Mouse (Mus musculus): ENCODE measurements around the gene Afap1. TPM values are rescaled to one million over a fixed set of nuclear protein-coding genes. Genes with fewer than 3 reads are reported as not detected.

Afap1 gene
- polyA plus RNA-seq, 1 experiment: 17.2 TPM

- no peaks in the 10 kb centered on the region for H3K4me1 ChIP-seq (ENCODE audit: control insufficient read depth, insufficient read depth, low read length)
- H3K4me3 ChIP-seq (ENCODE audit: insufficient read depth, low read depth, low read length): no peak overlapping the region
- peak; percentile 41 for DNase-seq
- no peaks in the 10 kb centered on the region; the same call in 1 of the 2 replicates for H3K36me3 ChIP-seq (ENCODE audit: control insufficient read depth, insufficient read depth, low read length)
- H3K27ac ChIP-seq (ENCODE audit: insufficient read depth, low read depth, low read length): no peak overlapping the region
- no peak for TF ChIP-seq POLR2A (IDR thresholded peaks at IDR 0.05; ENCODE audit: low read depth, low read length)
- peak; percentile 44; the same call in 1 of the 2 replicates for TF ChIP-seq CTCF (conservative IDR thresholded peaks at IDR 0.05; ENCODE audit: insufficient read depth, insufficient read length, low read depth, low read length)
- no peaks in the 10 kb centered on the region for H3K27me3 ChIP-seq (replicated peaks; ENCODE audit: control insufficient read depth, insufficient read depth, low read length)
- 81% methylated on average over 2 of the region's 2 CpGs for WGBS
These were observed 65.6 kb downstream of the Afap1 start for GRCm38 (mm10) chr5:35958681-35959080.

GRCm38 (mm10) chr5:35960168-35960567 lies 67.0 kb downstream of the Afap1 start:
- no peak for DNase-seq
- Histone ChIP-seq H3K27me3 (replicated peaks; ENCODE audit: control insufficient read depth, insufficient read depth, low read length) (no peaks in the 10 kb centered on the region), H3K4me1 (ENCODE audit: control insufficient read depth, insufficient read depth, low read length) (no peaks in the 10 kb centered on the region), H3K27ac (ENCODE audit: insufficient read depth, low read depth, low read length) (no peak overlapping the region), H3K36me3 (ENCODE audit: control insufficient read depth, insufficient read depth, low read length) (no peaks in the 10 kb centered on the region; the same call in 1 of the 2 replicates), H3K4me3 (ENCODE audit: insufficient read depth, low read depth, low read length) (no peak overlapping the region)
- WGBS: 66% methylated on average over 8 of the region's 8 CpGs
- TF ChIP-seq CTCF (conservative IDR thresholded peaks at IDR 0.05; ENCODE audit: insufficient read depth, insufficient read length, low read depth, low read length): no peak
- TF ChIP-seq POLR2A (IDR thresholded peaks at IDR 0.05; ENCODE audit: low read depth, low read length): no peak

GRCm38 (mm10) chr5:35961271-35961670 lies 68.2 kb downstream of the Afap1 start:
- no peak for DNase-seq
- TF ChIP-seq CTCF (conservative IDR thresholded peaks at IDR 0.05; ENCODE audit: insufficient read depth, insufficient read length, low read depth, low read length): no peak
- no peak for TF ChIP-seq POLR2A (IDR thresholded peaks at IDR 0.05; ENCODE audit: low read depth, low read length)
- Histone ChIP-seq H3K36me3 (ENCODE audit: control insufficient read depth, insufficient read depth, low read length) (no peaks in the 10 kb centered on the region; the same call in 1 of the 2 replicates), H3K27me3 (replicated peaks; ENCODE audit: control insufficient read depth, insufficient read depth, low read length) (no peaks in the 10 kb centered on the region), H3K4me3 (ENCODE audit: insufficient read depth, low read depth, low read length) (no peak overlapping the region), H3K4me1 (ENCODE audit: control insufficient read depth, insufficient read depth, low read length) (no peaks in the 10 kb centered on the region), H3K27ac (ENCODE audit: insufficient read depth, low read depth, low read length) (no peak overlapping the region)
- 65% methylated on average over 8 of the region's 8 CpGs for WGBS

- no peak overlapping the region for H3K4me3 ChIP-seq (ENCODE audit: insufficient read depth, low read depth, low read length)
- no peaks in the 10 kb centered on the region for H3K27me3 ChIP-seq (replicated peaks; ENCODE audit: control insufficient read depth, insufficient read depth, low read length)
- peak; percentile 36 for DNase-seq
- no peak for TF ChIP-seq CTCF (conservative IDR thresholded peaks at IDR 0.05; ENCODE audit: insufficient read depth, insufficient read length, low read depth, low read length)
- no peak for TF ChIP-seq POLR2A (IDR thresholded peaks at IDR 0.05; ENCODE audit: low read depth, low read length)
- no peaks in the 10 kb centered on the region; the same call in 1 of the 2 replicates for H3K36me3 ChIP-seq (ENCODE audit: control insufficient read depth, insufficient read depth, low read length)
- no peak overlapping the region for H3K27ac ChIP-seq (ENCODE audit: insufficient read depth, low read depth, low read length)
- WGBS: 59% methylated on average over 9 of the region's 9 CpGs
- H3K4me1 ChIP-seq (ENCODE audit: control insufficient read depth, insufficient read depth, low read length): no peaks in the 10 kb centered on the region
These were observed 70.5 kb downstream of the Afap1 start for GRCm38 (mm10) chr5:35963635-35964034.

GRCm38 (mm10) chr5:35965036-35965435 lies 71.9 kb downstream of the Afap1 start:
- Histone ChIP-seq H3K36me3 (ENCODE audit: control insufficient read depth, insufficient read depth, low read length) (no peaks in the 10 kb centered on the region; the same call in 1 of the 2 replicates), H3K4me3 (ENCODE audit: insufficient read depth, low read depth, low read length) (no peak overlapping the region), H3K27ac (ENCODE audit: insufficient read depth, low read depth, low read length) (no peak overlapping the region), H3K27me3 (replicated peaks; ENCODE audit: control insufficient read depth, insufficient read depth, low read length) (no peaks in the 10 kb centered on the region), H3K4me1 (ENCODE audit: control insufficient read depth, insufficient read depth, low read length) (no peaks in the 10 kb centered on the region)
- 68% methylated on average over 5 of the region's 5 CpGs for WGBS
- DNase-seq: no peak
- no peak for TF ChIP-seq POLR2A (IDR thresholded peaks at IDR 0.05; ENCODE audit: low read depth, low read length)
- no peak for TF ChIP-seq CTCF (conservative IDR thresholded peaks at IDR 0.05; ENCODE audit: insufficient read depth, insufficient read length, low read depth, low read length)

- no peaks in the 10 kb centered on the region for H3K27me3 ChIP-seq (replicated peaks; ENCODE audit: control insufficient read depth, insufficient read depth, low read length)
- TF ChIP-seq POLR2A (IDR thresholded peaks at IDR 0.05; ENCODE audit: low read depth, low read length) (no peak), CTCF (conservative IDR thresholded peaks at IDR 0.05; ENCODE audit: insufficient read depth, insufficient read length, low read depth, low read length) (no peak)
- no peaks in the 10 kb centered on the region; the same call in 1 of the 2 replicates for H3K4me1 ChIP-seq (ENCODE audit: control insufficient read depth, insufficient read depth, low read length)
- H3K36me3 ChIP-seq (ENCODE audit: control insufficient read depth, insufficient read depth, low read length): no peaks in the 10 kb centered on the region
- no peak for DNase-seq
- 53% methylated on average over 3 of the region's 3 CpGs for WGBS
- H3K4me3 ChIP-seq (ENCODE audit: insufficient read depth, low read depth, low read length): no peak overlapping the region
- H3K27ac ChIP-seq (ENCODE audit: insufficient read depth, low read depth, low read length): no peak overlapping the region
These were observed 76.7 kb downstream of the Afap1 start for GRCm38 (mm10) chr5:35969857-35970256.

- Histone ChIP-seq H3K27ac (ENCODE audit: insufficient read depth, low read depth, low read length) (no peak overlapping the region), H3K27me3 (replicated peaks; ENCODE audit: control insufficient read depth, insufficient read depth, low read length) (no peaks in the 10 kb centered on the region), H3K4me1 (ENCODE audit: control insufficient read depth, insufficient read depth, low read length) (no peaks in the 10 kb centered on the region; the same call in 1 of the 2 replicates), H3K36me3 (ENCODE audit: control insufficient read depth, insufficient read depth, low read length) (no peaks in the 10 kb centered on the region), H3K4me3 (ENCODE audit: insufficient read depth, low read depth, low read length) (no peak overlapping the region)
- WGBS: 54% methylated on average over 12 of the region's 12 CpGs
- no peak for DNase-seq
- TF ChIP-seq POLR2A (IDR thresholded peaks at IDR 0.05; ENCODE audit: low read depth, low read length) (no peak), CTCF (conservative IDR thresholded peaks at IDR 0.05; ENCODE audit: insufficient read depth, insufficient read length, low read depth, low read length) (no peak)
These were observed 77.4 kb downstream of the Afap1 start for GRCm38 (mm10) chr5:35970380-35971105.

Data from kidney, adult 2 months (tissue).